Mouse (Mus musculus) hindbrain, embryonic 11.5 days (tissue): ENCODE data around the gene Pnmal1. TPM values are rescaled to one million over a fixed set of nuclear protein-coding genes. Genes with fewer than 3 reads are reported as not detected.
"Not testable (repeated sequence)": the region's sequence is repeated elsewhere in the genome, so short reads cannot be mapped to it uniquely, and the experiment has no call there.

Experiments used
- ATAC-seq: fragments of 200-750 bp; cut with Nextera tagmentation; 2 replicates; pipeline ENCODE4 v1.8.0; 2017; ENCODE audit warnings: mild to moderate bottlenecking, moderate TSS enrichment, moderate library complexity; ENCODE audit not compliant: low FRiP score
- DNase-seq: peaks from one replicate; pipeline ENCODE4 v3.0.0-alpha.2; 2015; ENCODE audit warnings: low spot score
- H3K27ac ChIP-seq: fragments of 300-500 bp; sonication (generic); 2 replicates; pipeline ENCODE4 v1.5.1; 2014; ENCODE audit warnings: mild to moderate bottlenecking, low read depth, low read length
- H3K27me3 ChIP-seq: fragments of 300-500 bp; sonication (generic); 2 replicates; pipeline ENCODE4 v1.6.1; 2014; ENCODE audit warnings: mild to moderate bottlenecking, low read length, moderate library complexity, mixed read lengths; ENCODE audit not compliant: control insufficient read depth, insufficient read depth
- H3K36me3 ChIP-seq: fragments of 300-500 bp; sonication (generic); 2 replicates; pipeline ENCODE4 v1.6.1; 2014; ENCODE audit warnings: mild to moderate bottlenecking, low read length, moderate library complexity, mixed read lengths; ENCODE audit not compliant: control insufficient read depth, insufficient read depth
- H3K4me1 ChIP-seq: fragments of 300-500 bp; sonication (generic); replicated peaks from 2 replicates; pipeline ENCODE4 v1.6.1; 2014; ENCODE audit warnings: low read length, mixed read lengths; ENCODE audit not compliant: control insufficient read depth, insufficient read depth
- H3K4me2 ChIP-seq: fragments of 300-500 bp; sonication (generic); replicated peaks from 2 replicates; pipeline ENCODE4 v1.6.1; 2014; ENCODE audit warnings: mild to moderate bottlenecking, low read depth, low read length
- H3K4me3 ChIP-seq: fragments of 300-500 bp; sonication (generic); 2 replicates; pipeline ENCODE4 v1.5.1; 2014; ENCODE audit warnings: low read depth, low read length
- H3K9ac ChIP-seq: fragments of 300-500 bp; sonication (generic); 2 replicates; pipeline ENCODE4 v1.6.1; 2014; ENCODE audit warnings: low read depth, low read length
- H3K9me3 ChIP-seq: fragments of 300-500 bp; sonication (generic); 2 replicates; pipeline ENCODE4 v1.6.1; 2016; ENCODE audit warnings: low read length; ENCODE audit not compliant: control insufficient read depth
- WGBS: fragments of 180-500 bp; shearing (Covaris S2); extraction: QIAGEN DNeasy Blood & Tissue Kit; methylation state at CpG from one replicate; pipeline ENCODE4 v1.1.7; 2014; 5-methylcytosine and 5-hydroxymethylcytosine counted together
- polyA plus RNA-seq: library from polyadenylated mRNA; unstranded; fragments of >200 nt; fragmentation: Nextera tagmentation; extraction: Ambion mirVana; gene quantifications from 2 replicates; pipeline ENCODE4 v1.2.1, GENCODE M21; 2014

Pnmal1 gene
- polyA plus RNA-seq, 1 experiment from 2014 or later: 17.6 TPM

DNA sequence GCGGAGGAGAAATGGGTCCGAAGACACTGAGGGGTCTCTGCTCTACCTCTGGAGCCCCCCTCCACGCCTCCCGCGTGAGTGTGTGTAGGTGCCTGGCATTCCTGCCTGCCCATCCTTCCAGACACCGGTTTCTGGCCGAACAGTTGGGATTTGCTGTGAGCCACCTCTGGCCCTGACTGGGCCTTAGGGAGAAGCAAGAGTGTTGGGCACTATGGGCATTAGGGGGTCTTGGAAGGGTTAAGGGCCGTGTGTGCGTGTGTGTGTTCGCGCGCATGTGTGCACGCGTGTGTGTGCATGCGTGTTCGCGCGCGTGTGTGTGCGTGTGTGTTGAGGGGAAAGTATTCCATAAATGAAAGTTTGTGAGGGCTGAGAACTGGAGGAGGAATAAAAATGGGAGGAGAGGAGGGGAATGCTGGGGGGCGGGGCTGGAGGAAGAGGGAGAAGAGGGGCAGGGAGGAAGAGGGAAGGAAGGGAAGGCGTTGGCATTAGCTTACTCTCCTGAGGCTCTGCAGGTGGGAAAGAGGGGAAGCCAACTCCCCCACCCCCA, 12.1 kb upstream of the Pnmal1 start:
- Histone ChIP-seq H3K4me1 (peaks cover 28% of the 10 kb centered on the region; the same call in 1 of the 2 replicates), H3K9ac (peak overlapping the region; percentile 64), H3K36me3 (no peaks in the 10 kb centered on the region), H3K9me3 (no peaks in the 10 kb centered on the region), H3K4me2 (peak overlapping the region; percentile 87), H3K27ac (no peak overlapping the region), H3K4me3 (peak overlapping the region; percentile 67), H3K27me3 (peaks cover 50% of the 10 kb centered on the region)
- WGBS: 18% methylated on average over 22 of the region's 22 CpGs
- ATAC-seq (no peak), DNase-seq (peak; percentile 15)

GRCm38 (mm10) chr7:16947959-16948361, 11.5 kb upstream of the Pnmal1 start:
- Histone ChIP-seq H3K27me3 (peaks cover 50% of the 10 kb centered on the region), H3K36me3 (no peaks in the 10 kb centered on the region), H3K9me3 (no peaks in the 10 kb centered on the region), H3K9ac (peak overlapping the region; percentile 16; the same call in 1 of the 2 replicates), H3K27ac (no peak overlapping the region), H3K4me1 (peaks cover 28% of the 10 kb centered on the region; the same call in 1 of the 2 replicates), H3K4me2 (peak overlapping the region; percentile 87), H3K4me3 (peak overlapping the region; percentile 67)
- ATAC-seq (no peak), DNase-seq (peak; percentile 29)
- 10% methylated on average over 4 of the region's 4 CpGs for WGBS

- Histone ChIP-seq H3K9me3 (no peaks in the 10 kb centered on the region), H3K9ac (no peak overlapping the region), H3K4me1 (peaks cover 28% of the 10 kb centered on the region; the same call in 1 of the 2 replicates), H3K27ac (no peak overlapping the region), H3K4me3 (no peak overlapping the region), H3K4me2 (no peak overlapping the region), H3K36me3 (no peaks in the 10 kb centered on the region), H3K27me3 (peaks cover 50% of the 10 kb centered on the region)
- DNase-seq (no peak), ATAC-seq (no peak)
- 52% methylated on average over 8 of the region's 8 CpGs for WGBS
Measured at GRCm38 (mm10) chr7:16948923-16949458, 10.5 kb upstream of the Pnmal1 start.

- peaks cover 26% of the 10 kb centered on the region; the same call in 1 of the 2 replicates for H3K4me1 ChIP-seq
- peaks cover 46% of the 10 kb centered on the region for H3K27me3 ChIP-seq
Measured at GRCm38 (mm10) chr7:16949908-16950841, 9.3 kb upstream of the Pnmal1 start.

GRCm38 (mm10) chr7:16950861-16951635, 8.4 kb upstream of the Pnmal1 start:
- ATAC-seq: peak; percentile 60
- no peak overlapping the region for H3K27ac ChIP-seq

More at GRCm38 (mm10) chr7:16949908-16950841, 9.3 kb upstream of the Pnmal1 start:
- Histone ChIP-seq H3K27ac (no peak overlapping the region), H3K9ac (peak overlapping the region; percentile 49; the same call in 1 of the 2 replicates), H3K4me3 (peak overlapping the region; percentile 16), H3K36me3 (no peaks in the 10 kb centered on the region), H3K9me3 (no peaks in the 10 kb centered on the region), H3K4me2 (peak overlapping the region; percentile 42)
- 11% methylated on average over 29 of the region's 29 CpGs for WGBS
- DNase-seq (peak; percentile 89), ATAC-seq (peak; percentile 50)

GRCm38 (mm10) chr7:16953776-16954175, 5.7 kb upstream of the Pnmal1 start:
- H3K9me3 ChIP-seq, ATAC-seq: not testable (repeated sequence)
- WGBS: 61% methylated on average over 2 of the region's 2 CpGs

More at GRCm38 (mm10) chr7:16950861-16951635, 8.4 kb upstream of the Pnmal1 start:
- DNase-seq: peak; percentile 89
- peaks cover 23% of the 10 kb centered on the region; the same call in 1 of the 2 replicates for H3K4me1 ChIP-seq
- H3K36me3 ChIP-seq: no peaks in the 10 kb centered on the region
- no peaks in the 10 kb centered on the region for H3K9me3 ChIP-seq
- peaks cover 38% of the 10 kb centered on the region for H3K27me3 ChIP-seq
- no peak overlapping the region for H3K4me3 ChIP-seq
- 0 out of 2 replicates have a peak overlapping the region, but pooled peaks have one; percentile 14 for H3K4me2 ChIP-seq
- H3K9ac ChIP-seq: no peak overlapping the region
- WGBS: 32% methylated on average over 18 of the region's 18 CpGs

DNA sequence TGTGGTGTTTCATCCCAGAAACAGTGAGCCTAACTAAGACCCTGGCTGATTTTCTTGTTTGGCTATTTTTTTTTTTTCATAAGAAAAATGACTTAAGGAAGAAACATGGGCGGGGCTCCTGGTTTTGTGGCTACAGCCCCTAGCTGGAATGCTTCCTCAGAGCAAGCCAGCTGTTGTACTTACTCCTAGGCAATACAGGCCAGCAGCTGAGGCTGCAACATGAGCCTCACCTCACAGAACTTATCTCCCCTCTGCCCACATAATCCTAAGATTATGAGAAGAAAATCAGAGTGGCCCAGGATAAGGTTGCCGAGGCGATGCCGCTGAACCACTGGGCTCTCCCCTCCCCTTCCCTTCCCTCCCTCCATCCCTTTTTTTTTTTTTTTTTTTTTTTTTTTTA, 3.8 kb upstream of the Pnmal1 start:
- H3K27me3 ChIP-seq: no peaks in the 10 kb centered on the region
- H3K4me3 ChIP-seq: no peak overlapping the region
- H3K9ac ChIP-seq: no peak overlapping the region
- H3K27ac ChIP-seq: no peak overlapping the region
- H3K36me3 ChIP-seq: no peaks in the 10 kb centered on the region
- no peaks in the 10 kb centered on the region for H3K4me1 ChIP-seq
- no peak for ATAC-seq
- DNase-seq: no peak
- H3K9me3 ChIP-seq: no peaks in the 10 kb centered on the region
- no peak overlapping the region for H3K4me2 ChIP-seq
- 85% methylated on average over 4 of the region's 4 CpGs for WGBS

More at GRCm38 (mm10) chr7:16953776-16954175, 5.7 kb upstream of the Pnmal1 start:
- peaks cover 10% of the 10 kb centered on the region for H3K27me3 ChIP-seq
- H3K4me2 ChIP-seq, DNase-seq, H3K4me3 ChIP-seq, H3K27ac ChIP-seq, H3K4me1 ChIP-seq, H3K36me3 ChIP-seq, H3K9ac ChIP-seq: not testable (repeated sequence)
